Mouse (Mus musculus) embryo, embryonic 9.5 days (tissue): ENCODE data around the gene Emc1.
"Not testable (repeated sequence)": the region's sequence is repeated elsewhere in the genome, so short reads cannot be mapped to it uniquely, and the experiment has no call there.

Source experiments
- DNase-seq: peaks from one replicate; pipeline ENCODE4 v3.0.0-alpha.2; 2017; ENCODE audit errors: extremely low spot score

Emc1 gene

GRCm38 (mm10) chr4:139357211-139357610 is 4.8 kb downstream of the Emc1 start:
- no peak for DNase-seq

DNA sequence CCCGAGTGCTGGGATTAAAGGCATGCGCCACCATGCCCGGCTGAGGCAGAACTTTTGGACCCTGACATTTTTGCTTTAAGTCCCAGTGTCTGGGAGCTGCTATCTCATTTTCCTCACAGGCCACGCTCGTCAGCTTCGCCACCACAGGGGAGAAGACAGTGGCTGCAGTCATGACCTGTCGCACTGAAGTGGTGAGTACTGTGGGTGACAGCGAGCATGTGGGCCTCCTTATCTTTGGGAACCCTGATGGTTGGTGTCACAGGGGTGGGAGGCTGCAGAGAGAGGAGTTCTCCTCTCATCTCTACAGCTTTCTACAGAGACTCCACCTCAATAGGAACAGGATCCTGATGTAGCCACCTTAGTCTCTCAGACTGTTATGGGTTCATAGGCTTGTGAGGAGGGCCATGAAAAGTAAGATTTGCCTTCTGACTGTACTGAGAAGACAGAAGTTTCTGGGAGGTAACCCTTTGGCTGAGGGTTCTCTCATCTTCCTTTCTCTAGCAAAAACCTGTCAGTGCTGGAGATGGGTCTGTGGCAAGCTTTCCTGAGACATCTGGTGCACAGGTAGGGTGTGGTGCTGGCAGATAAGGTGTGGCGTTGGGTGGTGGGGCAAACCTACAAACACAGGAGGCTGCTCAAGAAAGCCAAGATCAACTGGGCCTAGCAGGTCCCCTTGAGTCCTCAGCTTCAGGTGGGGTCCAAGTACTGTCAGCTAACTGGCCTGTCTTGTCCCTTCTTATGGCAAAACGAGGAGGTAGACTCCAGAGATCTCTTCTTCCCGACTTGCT is 8.6 kb downstream of the Emc1 start:
- no peak for DNase-seq

GRCm38 (mm10) chr4:139367336-139367735 is 14.9 kb downstream of the Emc1 start:
- no peak for DNase-seq

- DNase-seq, result no peak
Observed at GRCm38 (mm10) chr4:139368038-139368437, 15.7 kb downstream of the Emc1 start.

- DNase-seq, result no peak
Observed at GRCm38 (mm10) chr4:139373130-139373529, 20.7 kb downstream of the Emc1 start.

- no peak for DNase-seq
Observed at GRCm38 (mm10) chr4:139373531-139373930, 21.1 kb downstream of the Emc1 start.

DNA sequence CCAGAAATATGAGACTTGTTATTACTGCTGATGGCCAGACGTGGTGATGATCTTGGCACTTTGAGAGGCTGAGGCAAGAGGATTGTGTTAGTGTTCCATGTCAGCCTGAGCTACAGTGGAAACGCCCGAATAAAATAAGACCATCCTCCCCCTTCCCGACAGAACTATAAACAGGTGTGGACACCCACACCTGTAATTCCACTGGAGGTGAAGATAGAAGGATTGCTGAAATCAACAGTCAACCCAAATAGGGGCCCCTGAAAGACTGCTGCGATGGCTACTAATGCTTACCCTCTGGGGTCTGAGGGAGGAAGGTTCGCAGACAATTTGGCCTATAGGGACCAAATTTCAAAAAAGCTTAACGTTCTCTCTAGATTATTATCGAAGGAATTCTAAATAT is 27.3 kb downstream of the Emc1 start:
- no peak for DNase-seq

DNA sequence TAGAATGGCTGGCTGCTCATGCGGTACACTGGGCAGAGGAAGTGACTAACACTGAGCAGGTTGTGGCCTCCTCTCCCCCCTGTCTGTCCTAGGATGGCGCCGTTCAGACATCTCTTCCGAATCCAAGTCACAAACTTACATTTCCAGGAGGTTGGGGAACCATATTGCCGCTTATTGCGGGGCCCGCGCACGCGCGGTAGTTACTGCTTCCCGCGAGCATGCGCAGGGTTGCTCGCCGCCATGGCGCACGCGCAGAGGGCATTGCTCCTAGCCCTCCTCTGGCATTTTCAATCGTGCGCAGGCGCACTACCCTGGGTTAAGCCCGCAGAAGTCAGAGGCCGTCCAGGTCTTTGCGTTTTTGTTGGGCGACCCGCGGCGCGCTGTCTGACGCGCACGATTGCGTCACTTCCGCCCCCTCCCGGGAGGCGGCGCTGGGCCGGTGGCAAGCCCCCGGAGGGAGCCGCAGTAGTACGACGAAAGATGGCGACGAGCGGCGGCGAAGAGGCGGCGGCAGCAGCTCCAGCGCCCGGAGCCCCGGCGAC is 27.9 kb downstream of the Emc1 start:
- DNase-seq, result peak; percentile 100

- DNase-seq, result no peak
Observed at GRCm38 (mm10) chr4:139380775-139381451, 28.5 kb downstream of the Emc1 start.

GRCm38 (mm10) chr4:139381452-139381845 is 29.1 kb downstream of the Emc1 start:
- DNase-seq, result no peak

GRCm38 (mm10) chr4:139382231-139382630 is 29.8 kb downstream of the Emc1 start:
- no peak for DNase-seq

- DNase-seq, result not testable (repeated sequence)
Observed at GRCm38 (mm10) chr4:139385841-139386240, 33.5 kb downstream of the Emc1 start.

DNA sequence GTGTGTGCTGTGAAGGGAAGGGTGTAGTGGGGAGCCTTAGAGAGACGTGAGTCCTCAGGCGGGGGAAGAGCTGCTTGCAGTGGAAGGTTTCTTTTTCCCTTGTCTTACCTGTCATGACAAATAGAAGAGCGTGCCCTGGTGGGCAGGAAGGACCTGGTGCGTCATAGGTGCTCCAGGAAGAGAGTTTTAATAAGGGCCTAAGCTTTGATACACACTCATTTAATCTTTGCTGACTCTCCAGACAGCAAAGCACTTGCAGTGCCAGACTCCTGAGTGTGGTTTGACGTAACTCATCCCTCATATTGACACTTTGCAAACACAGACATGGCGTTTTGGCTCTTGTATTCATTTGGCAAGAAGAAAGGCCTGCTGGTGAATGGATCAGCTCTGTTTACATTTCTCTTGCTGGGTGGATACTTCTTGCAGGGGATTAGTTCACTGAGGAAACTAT is 34.5 kb downstream of the Emc1 start:
- DNase-seq, result no peak

GRCm38 (mm10) chr4:139389557-139389956 is 37.2 kb downstream of the Emc1 start:
- no peak for DNase-seq

GRCm38 (mm10) chr4:139395431-139395830 is 43.0 kb downstream of the Emc1 start:
- no peak for DNase-seq

DNA sequence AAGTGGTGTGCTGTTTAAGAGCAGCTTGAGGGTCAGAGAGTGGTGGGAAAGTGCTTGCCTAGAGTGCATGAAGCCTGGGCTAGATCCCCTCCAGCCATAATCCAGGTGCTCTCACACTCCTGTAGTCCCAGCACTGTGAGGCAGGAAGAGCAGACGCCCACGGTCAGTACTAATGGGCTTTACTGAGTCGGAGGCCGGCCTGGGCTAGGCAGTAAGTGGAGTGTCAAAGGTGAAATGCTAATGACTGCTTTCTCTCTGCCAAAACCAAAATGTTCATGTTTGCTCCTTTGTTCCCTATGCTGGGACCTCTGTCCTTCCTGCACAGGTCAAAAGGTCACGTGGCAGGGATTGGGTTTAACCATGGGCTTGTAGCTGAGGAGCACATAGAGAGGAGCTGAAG is 48.1 kb downstream of the Emc1 start:
- no peak for DNase-seq

DNA sequence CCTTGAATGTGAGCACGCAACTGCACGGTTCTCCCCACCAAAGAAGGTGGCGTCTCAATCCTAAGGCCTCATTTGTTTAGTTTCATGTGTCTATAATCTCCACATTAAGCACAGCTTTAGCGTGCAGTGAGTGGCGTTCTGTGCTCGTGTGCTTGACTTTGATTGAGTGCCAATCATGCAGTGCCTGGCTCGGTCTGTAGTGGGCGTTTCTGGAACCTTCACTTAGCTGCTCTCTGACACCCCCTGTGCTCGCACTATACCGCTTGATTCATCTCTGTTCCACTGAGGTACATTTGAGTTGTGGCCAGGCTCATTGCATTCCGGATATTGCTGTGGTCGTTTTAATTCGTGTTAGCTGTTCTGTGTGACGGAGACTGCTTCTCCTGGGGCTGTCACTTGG is 50.8 kb downstream of the Emc1 start:
- DNase-seq, result no peak

DNA sequence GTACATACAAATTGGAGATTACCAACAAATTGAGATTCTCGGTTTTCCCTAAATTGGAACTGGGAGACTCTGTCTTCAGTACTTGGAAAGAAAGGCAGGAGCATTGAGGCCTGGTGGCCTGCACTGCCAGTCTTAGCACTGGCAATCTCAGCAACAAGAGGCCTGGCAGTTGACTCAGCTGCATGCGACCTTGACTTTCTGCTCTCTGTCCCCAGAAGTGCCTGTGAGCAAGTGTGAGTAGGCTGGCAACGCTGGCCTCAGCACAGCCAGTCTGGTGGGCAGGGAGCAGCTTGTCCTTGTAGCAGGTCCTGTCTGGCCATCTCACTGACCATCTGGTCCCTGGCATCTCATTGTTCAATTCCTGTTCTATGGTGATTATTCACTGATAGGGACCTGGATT is 59.0 kb downstream of the Emc1 start:
- no peak for DNase-seq

DNA sequence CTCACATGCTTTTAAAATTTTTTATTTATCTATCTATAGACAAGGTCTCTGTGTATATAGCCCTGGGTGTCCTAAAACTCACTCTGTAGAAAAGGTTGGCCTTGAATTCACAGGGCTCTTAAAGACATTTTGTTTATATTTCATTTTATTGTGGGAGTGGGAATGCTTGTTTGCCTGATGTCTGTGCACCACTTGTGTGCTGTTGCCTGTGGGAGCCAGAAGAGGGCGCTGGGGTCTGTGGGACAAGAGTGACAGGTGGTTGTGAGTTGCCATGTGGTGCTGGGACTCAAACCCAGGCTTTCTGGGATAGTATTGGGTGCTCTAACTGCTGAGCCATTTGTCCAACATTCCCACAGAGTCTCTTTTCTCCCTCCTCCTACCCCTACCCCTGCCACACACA is 65.5 kb downstream of the Emc1 start:
- DNase-seq, result no peak

DNA sequence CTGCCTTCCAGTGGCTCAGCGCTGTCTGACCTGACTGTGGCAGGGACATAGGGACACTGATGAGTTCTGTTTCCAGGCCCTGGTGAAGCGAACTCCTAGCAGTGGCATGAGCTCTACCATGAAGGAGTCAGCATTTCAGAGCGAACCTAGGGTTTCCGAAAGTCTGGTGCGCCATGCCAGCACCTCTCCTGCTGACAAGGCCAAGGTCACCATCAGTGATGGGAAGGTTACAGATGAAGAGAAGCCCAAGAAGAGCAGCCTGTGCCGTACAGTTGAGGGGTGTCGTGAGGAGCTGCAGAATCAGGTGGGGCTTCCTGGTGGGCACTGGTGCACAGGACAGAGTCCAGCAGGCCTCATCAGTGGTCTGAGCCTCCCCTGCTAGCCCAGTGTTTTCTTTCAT is 69.2 kb downstream of the Emc1 start:
- DNase-seq, result no peak

GRCm38 (mm10) chr4:139422409-139422808 is 70.0 kb downstream of the Emc1 start:
- DNase-seq, result no peak

- DNase-seq, result no peak
Observed at GRCm38 (mm10) chr4:139423270-139423669, 70.9 kb downstream of the Emc1 start.
